Mouse (Mus musculus) intestine, embryonic 15.5 days (tissue): Measurements from ENCODE around the gene Man1b1. TPM values are rescaled to one million over a fixed set of nuclear protein-coding genes. Genes with fewer than 3 reads are reported as not detected.
A peak's percentile ranks its signal among the peaks of the same experiment; 100 is the strongest.

Experiments used
- ATAC-seq: fragments of 200-750 bp; cut with Nextera tagmentation; 2 replicates; pipeline ENCODE4 v1.8.0; 2017; ENCODE audit warnings: moderate TSS enrichment, moderate library complexity
- H3K27ac ChIP-seq: fragments of 300-500 bp; sonication (generic); 2 replicates; pipeline ENCODE4 v1.5.1; 2015; ENCODE audit warnings: mild to moderate bottlenecking, inconsistent platforms
- H3K27me3 ChIP-seq: fragments of 300-500 bp; sonication (generic); replicated peaks from 2 replicates; pipeline ENCODE4 v1.6.1; 2015; ENCODE audit warnings: inconsistent platforms
- H3K36me3 ChIP-seq: fragments of 300-500 bp; sonication (generic); 2 replicates; pipeline ENCODE4 v1.6.1; 2015; ENCODE audit warnings: inconsistent platforms
- H3K4me1 ChIP-seq: fragments of 300-500 bp; sonication (generic); replicated peaks from 2 replicates; pipeline ENCODE4 v1.6.1; 2015; ENCODE audit warnings: inconsistent platforms
- H3K4me2 ChIP-seq: fragments of 300-500 bp; sonication (generic); replicated peaks from 2 replicates; pipeline ENCODE4 v1.6.1; 2015; ENCODE audit warnings: mild to moderate bottlenecking, inconsistent platforms
- H3K4me3 ChIP-seq: fragments of 300-500 bp; sonication (generic); replicated peaks from 2 replicates; pipeline ENCODE4 v1.5.1; 2015; ENCODE audit warnings: inconsistent platforms
- H3K9ac ChIP-seq: fragments of 300-500 bp; sonication (generic); 2 replicates; pipeline ENCODE4 v1.6.1; 2015; ENCODE audit warnings: inconsistent platforms
- H3K9me3 ChIP-seq: fragments of 300-500 bp; sonication (generic); 2 replicates; pipeline ENCODE4 v1.6.1; 2016; ENCODE audit warnings: inconsistent platforms
- WGBS: fragments of 180-500 bp; shearing (Covaris S2); methylation state at CpG from one replicate; pipeline ENCODE4 v1.1.7; 2015; 5-methylcytosine and 5-hydroxymethylcytosine counted together
- polyA plus RNA-seq: library from polyadenylated mRNA; unstranded; fragments of >200 nt; fragmentation: Nextera tagmentation; extraction: Ambion mirVana; gene quantifications from 2 replicates; pipeline ENCODE4 v1.2.1, GENCODE M21; 2015

Gene Man1b1
- polyA plus RNA-seq, 1 experiment from 2014 or later: 40.2 TPM

GRCm38 (mm10) chr2:25354211-25354610 lies 22.1 kb downstream of the Man1b1 start:
- Histone ChIP-seq H3K4me2 (no peak overlapping the region), H3K4me1 (peaks cover 23% of the 10 kb centered on the region), H3K27ac (no peak overlapping the region), H3K36me3 (peaks cover 29% of the 10 kb centered on the region), H3K4me3 (no peak overlapping the region), H3K9me3 (no peaks in the 10 kb centered on the region), H3K9ac (no peak overlapping the region), H3K27me3 (no peaks in the 10 kb centered on the region)
- ATAC-seq: no peak
- WGBS: 85% methylated on average over 6 of the region's 6 CpGs

GRCm38 (mm10) chr2:25355419-25356066 lies 23.4 kb downstream of the Man1b1 start:
- H3K9me3 ChIP-seq: no peaks in the 10 kb centered on the region
- 37% methylated on average over 18 of the region's 18 CpGs for WGBS
- peak overlapping the region; percentile 89 for H3K4me2 ChIP-seq
- no peaks in the 10 kb centered on the region for H3K27me3 ChIP-seq
- no peak for ATAC-seq
- H3K4me3 ChIP-seq: peak overlapping the region; percentile 51
- no peak overlapping the region for H3K27ac ChIP-seq
- peaks cover 16% of the 10 kb centered on the region for H3K36me3 ChIP-seq
- H3K4me1 ChIP-seq: peaks cover 23% of the 10 kb centered on the region
- H3K9ac ChIP-seq: peak overlapping the region; percentile 50

GRCm38 (mm10) chr2:25356208-25357079 lies 24.3 kb downstream of the Man1b1 start, which contains the start of gene Dpp7:
Gene Dpp7, minus strand, starts transcription at chr2:25356359.
- Histone ChIP-seq H3K27me3 (no peaks in the 10 kb centered on the region), H3K36me3 (peaks cover 12% of the 10 kb centered on the region), H3K4me2 (peak within 1 kb of the TSS; percentile 89), H3K4me3 (peak within 1 kb of the TSS; percentile 51), H3K9me3 (no peaks in the 10 kb centered on the region), H3K27ac (no peak within 1 kb of the TSS), H3K9ac (peak within 1 kb of the TSS; percentile 50), H3K4me1 (peaks cover 23% of the 10 kb centered on the region)
- ATAC-seq: peak; percentile 83
- WGBS: 4% methylated on average over 13 of the region's 13 CpGs

DNA sequence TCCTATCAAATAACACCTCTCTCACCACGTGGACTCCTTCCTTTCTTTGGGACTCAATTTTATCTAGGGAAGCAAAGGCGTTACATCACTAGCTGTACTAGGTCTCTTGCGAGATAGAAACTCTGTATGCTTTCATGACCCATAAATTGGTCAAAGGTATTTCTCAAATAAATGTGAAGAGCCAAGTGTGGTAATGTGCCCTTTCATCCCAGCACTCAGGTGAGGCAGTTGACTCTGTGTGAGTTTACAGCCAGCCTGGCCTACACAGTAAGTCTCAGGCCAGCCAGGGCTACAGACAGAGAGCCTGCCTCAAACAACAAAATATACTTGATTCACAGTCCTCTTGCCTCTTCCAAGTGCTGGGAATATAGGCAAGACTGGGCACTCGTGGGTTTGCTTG lies 27.7 kb downstream of the Man1b1 start:
- Histone ChIP-seq H3K27ac (no peak overlapping the region), H3K4me3 (no peak overlapping the region), H3K27me3 (no peaks in the 10 kb centered on the region), H3K36me3 (no peaks in the 10 kb centered on the region; the same call in 1 of the 2 replicates), H3K4me2 (no peak overlapping the region), H3K9ac (no peak overlapping the region), H3K9me3 (no peaks in the 10 kb centered on the region), H3K4me1 (peaks cover 32% of the 10 kb centered on the region)
- ATAC-seq: no peak
- 78% methylated on average over 4 of the region's 4 CpGs for WGBS

DNA sequence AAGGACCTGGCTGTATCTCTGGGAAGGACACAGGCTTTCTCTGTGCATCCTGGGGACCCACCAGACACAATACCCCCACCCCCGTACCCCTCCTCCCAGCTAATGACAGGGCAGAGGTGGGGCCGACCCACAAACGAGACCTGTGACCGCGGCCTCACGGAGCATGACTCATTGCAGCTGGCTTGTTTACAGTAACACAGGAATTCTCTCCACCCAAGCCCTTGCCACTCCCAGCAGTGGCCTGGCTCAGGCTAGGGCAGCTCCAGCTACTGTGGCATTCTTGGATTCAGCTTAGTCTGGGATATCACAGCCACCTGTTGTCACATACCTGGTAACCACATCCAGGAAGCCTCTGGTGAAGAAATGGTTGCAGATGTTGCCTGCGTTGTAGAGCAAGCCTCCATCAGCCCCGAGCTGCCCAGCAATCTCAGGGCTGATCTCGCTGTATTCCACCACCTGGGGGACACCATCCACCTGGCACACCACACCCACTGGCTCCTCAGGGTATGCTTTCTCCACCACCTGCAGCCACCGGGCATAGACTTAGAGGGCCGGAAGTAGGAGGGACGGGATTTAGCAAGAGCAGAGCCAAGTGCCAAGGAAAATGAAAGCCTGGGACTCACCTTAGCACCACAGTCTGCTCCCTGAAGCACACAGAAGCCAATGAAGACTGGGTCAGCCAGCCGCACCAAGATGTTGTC lies 31.5 kb downstream of the Man1b1 start:
- Histone ChIP-seq H3K9me3 (no peaks in the 10 kb centered on the region), H3K4me3 (peak overlapping the region; percentile 68), H3K9ac (peak overlapping the region; percentile 70; the same call in 1 of the 2 replicates), H3K4me2 (peak overlapping the region; percentile 95), H3K27me3 (no peaks in the 10 kb centered on the region), H3K4me1 (peaks cover 13% of the 10 kb centered on the region), H3K36me3 (no peaks in the 10 kb centered on the region; the same call in 1 of the 2 replicates), H3K27ac (peak overlapping the region; percentile 75)
- peak; percentile 64 for ATAC-seq
- WGBS: 42% methylated on average over 13 of the region's 13 CpGs

DNA sequence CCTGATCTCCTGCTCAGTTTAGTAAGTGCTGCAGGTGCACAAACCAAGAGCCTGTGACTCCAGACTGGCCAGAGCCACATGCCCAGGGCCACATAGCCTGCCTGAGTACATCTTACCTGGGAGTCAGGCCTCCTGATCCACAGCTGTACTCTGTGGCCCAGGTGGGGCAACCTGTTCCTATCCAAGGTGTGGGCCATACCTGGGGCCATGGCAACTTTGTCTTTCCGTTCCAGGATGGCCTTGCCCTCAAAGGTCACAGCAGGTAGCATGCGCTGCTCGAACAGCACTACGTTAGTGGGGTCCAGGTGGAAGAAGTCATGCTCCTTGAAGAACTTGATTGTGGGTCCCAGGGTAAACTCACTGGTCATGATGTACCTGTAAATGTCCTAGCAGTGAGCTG lies 32.2 kb downstream of the Man1b1 start:
- no peak for ATAC-seq
- Histone ChIP-seq H3K9ac (peak overlapping the region; percentile 70), H3K4me2 (peak overlapping the region; percentile 95), H3K4me3 (peak overlapping the region; percentile 68), H3K27me3 (no peaks in the 10 kb centered on the region), H3K9me3 (no peaks in the 10 kb centered on the region), H3K4me1 (peaks cover 13% of the 10 kb centered on the region), H3K27ac (peak overlapping the region; percentile 75; the same call in 1 of the 2 replicates), H3K36me3 (no peaks in the 10 kb centered on the region; the same call in 1 of the 2 replicates)
- WGBS: 78% methylated on average over 4 of the region's 4 CpGs

DNA sequence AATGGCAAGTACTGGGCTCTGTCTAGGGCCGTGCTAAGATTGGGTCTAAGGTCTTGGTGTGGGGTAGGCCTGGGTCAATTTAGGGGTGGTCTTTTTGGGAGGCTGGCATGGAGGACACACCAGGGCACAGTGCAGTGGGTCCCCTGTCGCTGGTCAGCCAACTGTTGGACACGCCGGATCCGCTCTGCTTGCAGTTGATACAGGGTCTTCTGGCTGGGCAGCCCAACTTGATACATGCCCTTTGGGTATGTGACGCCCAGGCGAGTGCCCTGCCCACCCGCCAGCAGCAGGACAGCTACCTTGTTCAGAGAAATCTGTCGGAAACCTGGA lies 32.6 kb downstream of the Man1b1 start:
- Histone ChIP-seq H3K4me1 (peaks cover 13% of the 10 kb centered on the region), H3K9ac (peak overlapping the region; percentile 70), H3K27me3 (no peaks in the 10 kb centered on the region), H3K4me2 (peak overlapping the region; percentile 95), H3K9me3 (no peaks in the 10 kb centered on the region), H3K4me3 (peak overlapping the region; percentile 68), H3K27ac (peak overlapping the region; percentile 75; the same call in 1 of the 2 replicates), H3K36me3 (no peaks in the 10 kb centered on the region; the same call in 1 of the 2 replicates)
- 0 out of 2 replicates have a peak, but pooled peaks have one; percentile 0 for ATAC-seq
- WGBS: 29% methylated on average over 9 of the region's 9 CpGs

GRCm38 (mm10) chr2:25365091-25365761 lies 33.1 kb downstream of the Man1b1 start, which contains the start of gene Uap1l1:
Gene Uap1l1, minus strand, starts transcription at chr2:25365682.
- H3K4me1 ChIP-seq: peaks cover 13% of the 10 kb centered on the region
- no peaks in the 10 kb centered on the region for H3K9me3 ChIP-seq
- peak; percentile 85 for ATAC-seq
- H3K4me2 ChIP-seq: peak within 1 kb of the TSS; percentile 95
- no peaks in the 10 kb centered on the region for H3K36me3 ChIP-seq
- no peaks in the 10 kb centered on the region for H3K27me3 ChIP-seq
- peak within 1 kb of the TSS; percentile 70 for H3K9ac ChIP-seq
- peak within 1 kb of the TSS; percentile 68 for H3K4me3 ChIP-seq
- WGBS: under 1% methylated on average over 54 of the region's 54 CpGs
- H3K27ac ChIP-seq: peak within 1 kb of the TSS; percentile 75

GRCm38 (mm10) chr2:25369996-25370395 lies 37.9 kb downstream of the Man1b1 start:
- Histone ChIP-seq H3K4me3 (no peak overlapping the region), H3K9me3 (no peaks in the 10 kb centered on the region), H3K4me1 (peaks cover 30% of the 10 kb centered on the region), H3K27ac (no peak overlapping the region), H3K9ac (no peak overlapping the region), H3K27me3 (no peaks in the 10 kb centered on the region), H3K4me2 (0 out of 2 replicates have a peak overlapping the region, but pooled peaks have one; percentile 14), H3K36me3 (no peaks in the 10 kb centered on the region)
- ATAC-seq: no peak
- 65% methylated on average over 3 of the region's 3 CpGs for WGBS

GRCm38 (mm10) chr2:25371764-25372643 lies 39.9 kb downstream of the Man1b1 start, which contains the start of gene Sapcd2:
Gene Sapcd2, plus strand, starts transcription at chr2:25372321.
- H3K36me3 ChIP-seq: no peaks in the 10 kb centered on the region
- ATAC-seq: peak; percentile 91
- peak within 1 kb of the TSS; percentile 96 for H3K4me2 ChIP-seq
- peak within 1 kb of the TSS; percentile 73 for H3K9ac ChIP-seq
- WGBS: under 1% methylated on average over 65 of the region's 65 CpGs
- peak within 1 kb of the TSS; percentile 80 for H3K4me3 ChIP-seq
- peak within 1 kb of the TSS; percentile 89 for H3K27ac ChIP-seq
- H3K27me3 ChIP-seq: no peaks in the 10 kb centered on the region
- H3K4me1 ChIP-seq: peaks cover 30% of the 10 kb centered on the region
- H3K9me3 ChIP-seq: no peaks in the 10 kb centered on the region
